Mouse (Mus musculus) forebrain, embryonic 13.5 days (tissue): ENCODE results near the gene Rgl2. TPM values are rescaled to one million over a fixed set of nuclear protein-coding genes. Genes with fewer than 3 reads are reported as not detected.
A peak's percentile ranks its signal among the peaks of the same experiment; 100 is the strongest.
"Not testable (repeated sequence)": the region's sequence is repeated elsewhere in the genome, so short reads cannot be mapped to it uniquely, and the experiment has no call there.

Experiments used
- ATAC-seq: fragments of 200-750 bp; cut with Nextera tagmentation; 2 replicates; pipeline ENCODE4 v1.8.0; 2017
- H3K27ac ChIP-seq: fragments of 300-500 bp; sonication (generic); 2 replicates; pipeline ENCODE4 v1.5.1; 2015; ENCODE audit warnings: inconsistent platforms, mild to moderate bottlenecking, moderate library complexity
- H3K27me3 ChIP-seq: fragments of 300-500 bp; sonication (generic); 2 replicates; pipeline ENCODE4 v1.6.1; 2015; ENCODE audit warnings: mild to moderate bottlenecking, inconsistent platforms
- H3K36me3 ChIP-seq: fragments of 300-500 bp; sonication (generic); 2 replicates; pipeline ENCODE4 v1.6.1; 2015; ENCODE audit warnings: mild to moderate bottlenecking, inconsistent platforms; ENCODE audit not compliant: poor library complexity, severe bottlenecking
- H3K4me1 ChIP-seq: fragments of 300-500 bp; sonication (generic); 2 replicates; pipeline ENCODE4 v1.6.1; 2015; ENCODE audit warnings: inconsistent platforms
- H3K4me2 ChIP-seq: fragments of 300-500 bp; sonication (generic); 2 replicates; pipeline ENCODE4 v1.6.1; 2015; ENCODE audit warnings: inconsistent platforms, mild to moderate bottlenecking, moderate library complexity
- H3K4me3 ChIP-seq: fragments of 300-500 bp; sonication (generic); 2 replicates; pipeline ENCODE4 v1.5.1; 2015; ENCODE audit warnings: mild to moderate bottlenecking, inconsistent platforms
- H3K9ac ChIP-seq: fragments of 300-500 bp; sonication (generic); 2 replicates; pipeline ENCODE4 v1.6.1; 2015; ENCODE audit warnings: mild to moderate bottlenecking, inconsistent platforms
- H3K9me3 ChIP-seq: fragments of 300-500 bp; sonication (generic); replicated peaks from 2 replicates; pipeline ENCODE4 v1.6.1; 2016; ENCODE audit warnings: inconsistent platforms
- WGBS: fragments of 180-500 bp; shearing (Covaris S2); methylation state at CpG from one replicate; pipeline ENCODE4 v1.1.7; 2015; 5-methylcytosine and 5-hydroxymethylcytosine counted together
- polyA plus RNA-seq: library from polyadenylated mRNA; unstranded; fragments of >200 nt; fragmentation: Nextera tagmentation; extraction: Ambion mirVana; gene quantifications from 2 replicates; pipeline ENCODE4 v1.2.1, GENCODE M21; 2015

The Rgl2 gene
- 39.3 and 46.6 TPM in 2 replicates for polyA plus RNA-seq

DNA sequence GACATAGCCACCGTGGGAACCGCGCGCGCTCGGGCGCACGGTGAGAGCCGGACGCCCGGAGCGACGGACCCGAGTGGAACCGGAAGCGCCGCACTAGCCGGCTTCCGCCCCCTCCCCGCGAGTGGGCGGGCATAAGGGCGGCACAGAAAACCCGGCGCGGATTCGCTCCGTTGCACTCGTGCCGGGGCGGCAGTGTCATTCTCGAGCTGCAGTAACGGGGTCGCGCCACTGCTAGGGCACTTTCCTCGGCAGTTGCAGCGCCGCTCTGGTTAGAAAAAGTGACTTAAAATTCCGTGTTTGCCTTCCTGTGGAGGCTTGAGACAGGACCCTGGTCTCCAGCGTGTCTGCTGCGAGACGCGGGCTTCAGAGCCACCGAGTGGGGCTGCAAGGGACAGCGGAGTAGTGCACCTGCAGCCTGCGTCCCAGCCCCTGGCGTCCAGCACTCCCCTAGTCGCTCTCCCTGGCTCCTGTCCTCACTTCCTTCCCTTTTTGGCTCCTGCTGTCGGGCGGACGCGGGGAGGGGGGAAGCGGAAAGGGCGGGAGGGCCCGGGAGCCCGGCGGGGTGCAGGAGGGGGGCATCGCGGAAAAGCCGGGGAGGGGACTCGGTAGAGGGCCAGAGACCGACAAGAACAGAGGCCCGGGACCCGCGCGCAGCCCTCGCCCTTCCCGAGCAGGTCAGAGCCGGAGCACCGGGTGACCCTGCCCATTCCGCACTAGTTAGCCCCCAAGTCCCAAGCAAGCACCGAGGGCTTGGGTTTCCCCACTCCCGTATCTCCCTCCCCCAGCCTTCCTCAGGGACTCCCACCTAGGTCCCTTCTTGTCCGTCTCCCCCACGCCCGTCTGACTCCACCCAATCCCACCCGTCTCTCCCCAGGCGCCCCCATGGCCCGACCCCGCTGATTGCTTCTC is at the start of gene Rgl2:
Gene Rgl2, plus strand, starts transcription at position 173 of the 909 bp plus-strand sequence.
- H3K36me3 ChIP-seq = peaks cover 40% of the 10 kb centered on the region

DNA sequence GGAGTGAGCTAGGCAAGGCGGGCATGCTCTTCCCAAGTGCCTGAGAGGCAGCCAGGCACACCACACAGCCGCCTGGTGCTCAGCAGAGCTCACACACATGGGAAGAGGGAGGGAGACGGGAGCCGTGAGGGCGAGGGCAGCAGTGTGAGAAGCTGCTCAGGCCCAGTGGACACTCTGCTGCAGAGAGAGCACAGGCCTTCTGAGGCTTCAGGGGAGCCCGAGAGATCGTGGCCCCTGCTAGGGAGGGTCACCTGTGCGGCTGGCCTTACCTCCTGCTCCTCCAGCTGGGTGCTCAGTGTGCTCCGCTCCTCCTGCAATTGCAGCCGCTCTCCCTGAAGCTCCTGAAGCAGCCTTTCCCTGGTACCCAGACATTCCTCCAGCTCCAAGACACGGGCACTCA is 45.0 kb upstream of the Rgl2 start:
- not testable (repeated sequence) for H3K4me2 ChIP-seq, H3K27me3 ChIP-seq, H3K27ac ChIP-seq, ATAC-seq, H3K9ac ChIP-seq, H3K9me3 ChIP-seq, H3K4me3 ChIP-seq
- peaks cover 17% of the 10 kb centered on the region for H3K4me1 ChIP-seq
- WGBS = 91% methylated on average over 10 of the region's 11 CpGs
- H3K36me3 ChIP-seq = peaks cover 56% of the 10 kb centered on the region

More for the DNA sequence above, at the start of gene Rgl2:
- H3K9me3 ChIP-seq = no peaks in the 10 kb centered on the region
- peaks cover 29% of the 10 kb centered on the region for H3K4me1 ChIP-seq
- peak; percentile 91 for ATAC-seq
- H3K27me3 ChIP-seq = 0 out of 2 replicates have a peak, but pooled peaks cover 2% of the 10 kb centered on the region
- under 1% methylated on average over 73 of the region's 80 CpGs for WGBS
- peak within 1 kb of the TSS; percentile 99 for H3K4me2 ChIP-seq
- H3K27ac ChIP-seq = peak within 1 kb of the TSS; percentile 95
- H3K9ac ChIP-seq = peak within 1 kb of the TSS; percentile 94
- H3K4me3 ChIP-seq = peak within 1 kb of the TSS; percentile 87

DNA sequence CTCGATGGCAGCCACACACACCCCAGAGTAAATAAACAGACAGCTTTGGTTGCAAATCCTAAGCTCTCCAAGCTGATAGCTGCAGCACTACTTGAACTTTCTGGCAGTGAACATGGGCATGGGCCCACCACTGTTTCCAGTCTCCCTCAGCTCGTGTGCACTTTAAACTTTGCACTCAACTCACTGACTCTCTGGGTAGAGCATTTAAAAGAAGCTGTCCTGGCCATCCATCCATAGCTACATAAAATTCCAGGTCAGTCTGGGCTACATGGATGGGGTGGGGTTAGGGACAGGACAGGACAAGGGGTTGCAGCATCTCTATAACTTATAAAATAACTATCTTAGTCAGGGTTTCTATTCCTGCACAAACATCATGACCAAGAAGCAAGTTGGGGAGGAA is 41.5 kb upstream of the Rgl2 start:
- Histone ChIP-seq H3K36me3 (peaks cover 29% of the 10 kb centered on the region), H3K4me2 (peak overlapping the region; percentile 68; the same call in 1 of the 2 replicates), H3K4me1 (peaks cover 22% of the 10 kb centered on the region), H3K9ac (peak overlapping the region; percentile 26; the same call in 1 of the 2 replicates)
- H3K9me3 ChIP-seq, ATAC-seq, H3K27ac ChIP-seq, H3K4me3 ChIP-seq, H3K27me3 ChIP-seq: not testable (repeated sequence)
- WGBS = 82% methylated on average over 2 of the region's 2 CpGs

DNA sequence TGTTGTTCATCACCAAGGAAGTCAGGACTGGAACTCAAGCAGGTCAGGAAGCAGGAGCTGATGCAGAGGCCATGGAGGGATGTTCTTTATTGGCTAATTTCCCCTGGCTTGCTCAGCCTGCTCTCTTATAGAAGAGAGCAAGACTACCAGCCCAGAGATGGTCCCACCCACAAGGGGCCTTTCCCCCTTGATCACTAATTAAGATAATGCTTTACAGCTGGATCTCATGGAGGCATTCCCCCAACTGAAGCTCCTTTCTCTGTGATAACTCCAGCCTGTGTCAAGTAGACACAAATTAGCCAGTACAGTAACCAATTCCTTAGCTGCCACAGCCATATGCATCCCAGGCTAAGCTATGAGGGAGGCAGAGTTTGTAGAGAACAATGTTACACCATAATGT is 41.1 kb upstream of the Rgl2 start:
- Histone ChIP-seq H3K4me1 (peaks cover 22% of the 10 kb centered on the region), H3K36me3 (peaks cover 27% of the 10 kb centered on the region), H3K4me3 (peak overlapping the region; percentile 60; the same call in 1 of the 2 replicates), H3K4me2 (peak overlapping the region; percentile 68)
- H3K27ac ChIP-seq, H3K27me3 ChIP-seq, H3K9me3 ChIP-seq, ATAC-seq, H3K9ac ChIP-seq: not testable (repeated sequence)

DNA sequence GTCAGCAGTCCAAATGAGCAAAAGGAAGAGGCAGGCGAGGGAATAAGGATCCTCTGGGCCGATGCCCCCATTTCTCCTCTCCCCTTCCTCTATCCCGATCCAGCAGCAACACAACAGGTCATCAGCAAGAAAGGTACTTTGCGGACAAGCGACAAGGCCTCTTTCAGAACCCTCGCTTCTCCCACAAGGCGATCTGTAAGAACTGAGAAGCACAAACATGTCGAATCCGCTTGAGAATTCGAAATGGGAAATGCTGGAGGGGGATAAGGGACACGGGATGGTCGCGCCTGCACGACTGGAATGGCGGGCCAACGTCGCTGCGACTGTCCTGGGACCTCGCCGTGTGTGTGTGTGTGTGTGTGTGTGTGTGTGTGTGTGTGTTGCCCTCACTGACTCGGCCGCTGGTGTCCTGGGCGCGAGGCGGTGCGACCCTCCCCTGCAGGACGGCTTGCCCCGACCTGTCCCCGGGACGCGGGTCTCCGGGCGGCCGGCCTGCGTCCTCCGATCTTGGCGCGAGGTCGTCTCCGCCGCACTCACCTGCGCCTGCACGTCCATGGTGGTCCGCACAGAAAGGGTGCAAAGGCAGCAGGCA is 39.3 kb upstream of the Rgl2 start:
- Histone ChIP-seq H3K4me2 (peak overlapping the region; percentile 68), H3K4me3 (peak overlapping the region; percentile 60), H3K36me3 (peaks cover 18% of the 10 kb centered on the region), H3K4me1 (peaks cover 22% of the 10 kb centered on the region), H3K27ac (0 out of 2 replicates have a peak overlapping the region, but pooled peaks have one; percentile 31), H3K9ac (peak overlapping the region; percentile 74)
- not testable (repeated sequence) for ATAC-seq, H3K9me3 ChIP-seq, H3K27me3 ChIP-seq
- under 1% methylated on average over 37 of the region's 44 CpGs for WGBS

DNA sequence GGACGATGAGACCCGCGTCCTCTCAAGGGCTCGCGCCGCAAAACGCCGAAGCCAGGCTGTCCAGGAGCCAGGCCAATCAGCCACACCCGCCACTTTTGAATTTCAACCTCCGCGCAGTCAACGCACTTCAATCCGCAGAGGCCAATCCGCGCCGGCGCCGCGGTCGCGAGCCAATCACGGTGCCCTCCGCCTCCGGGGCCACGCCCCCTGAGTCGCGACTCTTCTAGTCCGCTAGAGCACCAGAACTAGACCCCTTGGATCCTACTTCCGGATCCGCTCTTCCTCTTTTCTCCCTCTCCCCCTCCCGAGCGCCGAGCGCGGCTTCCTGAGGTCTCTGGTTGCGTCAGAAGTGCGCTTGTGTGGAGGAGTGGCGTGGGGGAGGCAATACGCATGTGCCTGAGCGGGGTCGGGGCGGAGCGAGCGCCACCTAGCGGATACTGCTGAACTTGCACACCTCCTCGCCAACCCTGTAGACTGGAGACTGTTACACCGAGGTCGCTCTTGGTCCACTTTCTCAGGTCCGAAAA is 38.7 kb upstream of the Rgl2 start, which contains the start of gene Kifc1:
Gene Kifc1, minus strand, starts transcription at position 129 of the 527 bp plus-strand sequence.
- H3K9me3 ChIP-seq = no peaks in the 10 kb centered on the region
- no peaks in the 10 kb centered on the region for H3K27me3 ChIP-seq
- H3K4me2 ChIP-seq = peak within 1 kb of the TSS; percentile 68
- H3K36me3 ChIP-seq = peaks cover 15% of the 10 kb centered on the region
- H3K4me1 ChIP-seq = peaks cover 22% of the 10 kb centered on the region
- peak; percentile 99 for ATAC-seq
- WGBS = 1% methylated on average over 49 of the region's 49 CpGs
- H3K4me3 ChIP-seq = peak within 1 kb of the TSS; percentile 60
- peak within 1 kb of the TSS; percentile 74 for H3K9ac ChIP-seq
- H3K27ac ChIP-seq = 0 out of 2 replicates have a peak within 1 kb of the TSS, but pooled peaks have one; percentile 31

DNA sequence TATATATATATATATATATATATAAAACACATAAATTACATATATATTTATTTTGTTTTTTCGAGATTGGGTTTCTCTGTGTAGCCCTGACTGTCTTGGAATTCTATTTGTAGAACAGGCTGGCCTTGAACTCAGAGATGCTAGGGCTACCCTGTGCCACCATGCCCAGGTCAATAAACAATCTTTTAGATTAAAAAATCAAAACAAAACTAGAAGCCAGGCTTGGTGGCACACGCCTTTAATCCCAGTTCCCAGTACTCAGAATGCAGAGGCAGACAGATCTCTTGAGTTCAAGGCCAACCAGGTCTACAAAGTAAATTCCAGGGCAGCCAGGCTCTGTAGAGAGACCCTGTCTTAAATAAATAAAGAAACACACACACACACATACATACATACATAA is 38.0 kb upstream of the Rgl2 start:
- Histone ChIP-seq H3K4me1 (peaks cover 22% of the 10 kb centered on the region), H3K27me3 (no peaks in the 10 kb centered on the region), H3K4me2 (no peak overlapping the region), H3K4me3 (no peak overlapping the region), H3K27ac (no peak overlapping the region), H3K9me3 (no peaks in the 10 kb centered on the region), H3K9ac (no peak overlapping the region), H3K36me3 (peaks cover 7% of the 10 kb centered on the region)
- ATAC-seq = no peak
- 59% methylated on average over 2 of the region's 2 CpGs for WGBS

DNA sequence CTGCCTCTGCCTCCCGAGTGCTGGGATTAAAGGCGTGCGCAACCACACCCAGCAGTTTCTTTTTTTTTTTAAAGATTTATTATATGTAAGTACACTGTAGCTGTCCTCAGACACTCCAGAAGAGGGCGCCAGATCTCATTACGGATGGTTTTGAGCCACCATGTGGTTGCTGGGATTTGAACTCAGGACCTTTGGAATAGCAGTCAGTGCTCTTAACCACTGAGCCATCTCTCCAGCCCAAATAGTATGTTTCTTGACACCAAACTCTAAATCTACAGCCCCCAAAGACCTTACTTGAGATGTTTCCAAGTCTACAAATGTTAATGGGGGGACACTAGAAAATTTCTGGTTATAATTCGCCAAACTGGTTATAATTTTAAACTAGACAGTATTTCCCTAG is 37.5 kb upstream of the Rgl2 start:
- H3K27me3 ChIP-seq, H3K4me3 ChIP-seq, H3K36me3 ChIP-seq, H3K9me3 ChIP-seq, H3K4me2 ChIP-seq, H3K9ac ChIP-seq, H3K27ac ChIP-seq, ATAC-seq: not testable (repeated sequence)
- H3K4me1 ChIP-seq = peaks cover 22% of the 10 kb centered on the region
- WGBS = 69% methylated on average over 6 of the region's 6 CpGs

DNA sequence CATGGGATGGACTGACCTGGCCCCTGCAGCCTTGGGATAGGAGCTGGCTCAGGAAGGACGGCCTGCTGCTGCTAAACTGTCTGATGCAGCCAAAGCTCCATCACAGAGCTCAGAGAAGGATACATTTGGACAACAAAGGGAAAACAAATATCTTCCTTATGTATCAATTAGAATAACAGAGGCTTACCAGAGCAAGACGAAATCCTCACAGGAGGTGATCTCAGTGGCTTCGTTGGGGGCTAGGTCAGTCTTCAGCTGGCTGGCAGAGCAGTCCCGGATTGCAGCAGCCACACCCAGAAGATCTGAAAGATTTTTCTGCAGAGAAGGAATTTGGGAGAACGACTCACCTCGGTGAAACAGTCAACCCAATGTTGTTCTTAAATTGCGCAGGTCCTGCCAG is 36.9 kb upstream of the Rgl2 start:
- WGBS = 24% methylated on average over 7 of the region's 7 CpGs
- H3K4me2 ChIP-seq = no peak overlapping the region
- H3K9me3 ChIP-seq = no peaks in the 10 kb centered on the region
- H3K27ac ChIP-seq = no peak overlapping the region
- H3K4me3 ChIP-seq = no peak overlapping the region
- peaks cover 22% of the 10 kb centered on the region for H3K4me1 ChIP-seq
- no peaks in the 10 kb centered on the region for H3K36me3 ChIP-seq
- ATAC-seq = no peak
- H3K9ac ChIP-seq = no peak overlapping the region
- H3K27me3 ChIP-seq = no peaks in the 10 kb centered on the region

DNA sequence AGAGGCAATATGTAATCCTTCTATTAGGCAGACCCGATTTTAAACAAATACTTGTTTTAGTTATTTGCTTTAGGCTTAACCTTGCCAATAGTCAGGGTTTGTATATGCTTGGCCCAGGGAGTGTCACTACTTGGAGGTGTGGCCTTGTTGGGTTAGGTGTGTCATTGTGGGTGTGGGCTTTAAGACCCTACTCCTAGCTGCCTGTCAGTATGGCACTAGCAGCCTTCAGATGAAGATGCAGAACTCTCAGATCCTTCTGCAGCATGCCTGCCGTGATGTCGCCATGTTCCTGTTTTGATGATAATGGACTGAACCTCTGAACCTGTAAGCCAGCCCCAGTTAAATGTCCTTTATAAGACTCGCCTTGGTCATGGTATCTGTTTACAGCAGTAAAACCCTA is 36.3 kb upstream of the Rgl2 start:
- WGBS = 87% methylated on average over 4 of the region's 4 CpGs
- not testable (repeated sequence) for H3K9me3 ChIP-seq, H3K9ac ChIP-seq, H3K4me2 ChIP-seq, H3K27ac ChIP-seq, H3K4me3 ChIP-seq, ATAC-seq, H3K36me3 ChIP-seq, H3K27me3 ChIP-seq
- peaks cover 18% of the 10 kb centered on the region for H3K4me1 ChIP-seq

DNA sequence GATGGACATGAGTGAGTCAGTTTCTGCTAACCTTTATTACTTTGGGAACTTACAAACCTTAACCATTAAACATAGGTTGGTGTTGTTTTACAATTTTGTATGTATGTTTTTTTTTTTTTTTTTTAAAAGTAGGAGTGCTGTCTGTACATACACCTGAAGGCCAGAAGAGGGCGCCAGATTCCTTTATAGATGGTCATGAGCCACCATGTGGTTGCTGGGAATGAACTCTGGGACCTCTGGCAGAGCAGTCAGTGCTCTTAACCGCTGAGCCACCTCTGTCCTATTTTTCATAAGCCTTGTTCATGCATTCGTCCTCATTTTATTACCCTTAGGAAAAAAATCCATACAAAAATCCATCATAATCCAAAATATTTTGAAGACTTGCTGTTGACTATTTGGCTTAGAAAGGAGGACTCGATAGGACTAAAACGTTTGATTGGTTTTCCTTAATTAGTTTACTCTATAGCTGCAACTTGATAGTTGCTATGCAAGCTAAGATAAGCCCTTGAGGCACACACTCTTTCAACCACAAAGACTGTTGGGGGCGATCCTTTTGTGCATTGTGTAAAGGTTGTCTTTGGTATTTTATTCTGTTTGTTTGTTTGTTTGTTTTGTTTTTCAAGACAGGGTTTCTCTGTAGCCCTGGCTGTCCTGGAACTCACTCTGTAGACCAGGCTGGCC is 32.1 kb upstream of the Rgl2 start:
- ATAC-seq = no peak
- H3K27me3 ChIP-seq = no peaks in the 10 kb centered on the region
- H3K4me3 ChIP-seq = no peak overlapping the region
- 46% methylated on average over 6 of the region's 6 CpGs for WGBS
- H3K4me2 ChIP-seq = no peak overlapping the region
- no peak overlapping the region for H3K9ac ChIP-seq
- H3K36me3 ChIP-seq = no peaks in the 10 kb centered on the region
- no peak overlapping the region for H3K27ac ChIP-seq
- H3K9me3 ChIP-seq = no peaks in the 10 kb centered on the region
- no peaks in the 10 kb centered on the region for H3K4me1 ChIP-seq
